Mouse (Mus musculus) cerebellum, adult 11-12 months (tissue): ENCODE measurements around the gene Dlst.
A peak's percentile ranks its signal among the peaks of the same experiment; 100 is the strongest.

Source experiments
- DNase-seq: peaks from one replicate; pipeline ENCODE4 v3.0.0; 2022

The Dlst gene

GRCm38 (mm10) chr12:85151002-85151774 is 40.6 kb downstream of the Dlst start, which contains the start of gene Rps6kl1:
Gene Rps6kl1 (minus strand): TSS chr12:85151264.
- peak; percentile 91 for DNase-seq

- DNase-seq, result no peak
These were observed 42.4 kb downstream of the Dlst start for GRCm38 (mm10) chr12:85153011-85153410.

GRCm38 (mm10) chr12:85156324-85156723 is 45.7 kb downstream of the Dlst start:
- no peak for DNase-seq

GRCm38 (mm10) chr12:85157797-85158460 is 47.3 kb downstream of the Dlst start:
- no peak for DNase-seq

GRCm38 (mm10) chr12:85158801-85159200 is 48.2 kb downstream of the Dlst start:
- DNase-seq, result no peak

GRCm38 (mm10) chr12:85159592-85159991 is 49.0 kb downstream of the Dlst start:
- no peak for DNase-seq

GRCm38 (mm10) chr12:85164996-85165395 is 54.4 kb downstream of the Dlst start:
- no peak for DNase-seq

GRCm38 (mm10) chr12:85166631-85167030 is 56.0 kb downstream of the Dlst start:
- DNase-seq, result no peak

- peak; percentile 72 for DNase-seq
These were observed 58.7 kb downstream of the Dlst start for GRCm38 (mm10) chr12:85169117-85169858.

- no peak for DNase-seq
These were observed 59.2 kb downstream of the Dlst start for GRCm38 (mm10) chr12:85169877-85170276.

- peak; percentile 57 for DNase-seq
These were observed 59.8 kb downstream of the Dlst start for GRCm38 (mm10) chr12:85170284-85170947.

- DNase-seq, result no peak
These were observed 60.3 kb downstream of the Dlst start for GRCm38 (mm10) chr12:85170948-85171307.

- no peak for DNase-seq
These were observed 63.4 kb downstream of the Dlst start for GRCm38 (mm10) chr12:85174016-85174415.

GRCm38 (mm10) chr12:85175087-85175675 is 64.5 kb downstream of the Dlst start:
- no peak for DNase-seq

- DNase-seq, result no peak
These were observed 65.6 kb downstream of the Dlst start for GRCm38 (mm10) chr12:85175926-85176845.

GRCm38 (mm10) chr12:85176846-85177523 is 66.4 kb downstream of the Dlst start:
- no peak for DNase-seq

- no peak for DNase-seq
These were observed 67.2 kb downstream of the Dlst start, which contains the start of gene Pgf for GRCm38 (mm10) chr12:85177740-85178239. Gene Pgf (minus strand): TSS chr12:85177790.

- DNase-seq, result no peak
These were observed 67.7 kb downstream of the Dlst start for GRCm38 (mm10) chr12:85178294-85178693.

GRCm38 (mm10) chr12:85181475-85182344 is 71.1 kb downstream of the Dlst start:
- no peak for DNase-seq

- no peak for DNase-seq
These were observed 71.7 kb downstream of the Dlst start for GRCm38 (mm10) chr12:85182345-85182643.
